Mouse (Mus musculus): Measurements from ENCODE around the gene Gm867.

Gm867 gene

DNA sequence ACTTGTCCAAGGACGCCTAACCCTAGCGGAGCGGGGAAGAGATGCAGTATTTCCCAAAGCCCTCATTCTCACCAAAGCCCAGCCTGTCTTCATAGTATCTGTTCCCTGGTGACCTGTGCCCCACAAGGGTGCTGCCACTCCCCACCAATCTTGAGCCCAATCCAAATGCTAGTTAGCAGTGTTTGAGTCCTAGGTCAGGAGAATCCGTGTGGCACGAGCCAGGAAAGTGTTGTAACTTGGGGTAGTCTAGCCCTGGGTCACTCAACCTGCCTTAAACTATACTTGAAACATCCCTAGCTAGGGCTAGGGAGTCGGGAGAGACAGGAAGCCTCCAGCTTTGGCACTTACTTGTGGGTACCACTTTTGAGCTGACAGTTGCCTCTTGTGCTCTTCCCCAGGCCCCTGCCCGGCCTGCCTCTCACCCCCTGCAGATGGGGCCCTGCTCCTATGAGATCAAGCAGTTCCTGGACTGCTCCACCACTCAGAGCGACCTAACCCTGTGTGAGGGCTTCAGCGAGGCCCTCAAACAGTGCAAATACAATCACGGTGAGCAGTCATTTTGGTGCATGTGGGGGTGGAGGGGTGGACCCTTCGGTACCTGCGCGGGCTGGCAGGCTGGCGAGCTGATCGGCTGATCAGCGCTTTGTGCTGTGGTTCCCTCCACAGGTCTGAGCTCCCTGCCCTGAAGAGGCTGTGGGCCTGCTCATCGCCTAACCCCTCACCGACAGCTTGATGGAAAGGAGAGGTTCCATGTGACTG, 3.4 kb downstream of the Gm867 start:
- DNase-seq (ENCODE audit: low read depth): no peak

DNA sequence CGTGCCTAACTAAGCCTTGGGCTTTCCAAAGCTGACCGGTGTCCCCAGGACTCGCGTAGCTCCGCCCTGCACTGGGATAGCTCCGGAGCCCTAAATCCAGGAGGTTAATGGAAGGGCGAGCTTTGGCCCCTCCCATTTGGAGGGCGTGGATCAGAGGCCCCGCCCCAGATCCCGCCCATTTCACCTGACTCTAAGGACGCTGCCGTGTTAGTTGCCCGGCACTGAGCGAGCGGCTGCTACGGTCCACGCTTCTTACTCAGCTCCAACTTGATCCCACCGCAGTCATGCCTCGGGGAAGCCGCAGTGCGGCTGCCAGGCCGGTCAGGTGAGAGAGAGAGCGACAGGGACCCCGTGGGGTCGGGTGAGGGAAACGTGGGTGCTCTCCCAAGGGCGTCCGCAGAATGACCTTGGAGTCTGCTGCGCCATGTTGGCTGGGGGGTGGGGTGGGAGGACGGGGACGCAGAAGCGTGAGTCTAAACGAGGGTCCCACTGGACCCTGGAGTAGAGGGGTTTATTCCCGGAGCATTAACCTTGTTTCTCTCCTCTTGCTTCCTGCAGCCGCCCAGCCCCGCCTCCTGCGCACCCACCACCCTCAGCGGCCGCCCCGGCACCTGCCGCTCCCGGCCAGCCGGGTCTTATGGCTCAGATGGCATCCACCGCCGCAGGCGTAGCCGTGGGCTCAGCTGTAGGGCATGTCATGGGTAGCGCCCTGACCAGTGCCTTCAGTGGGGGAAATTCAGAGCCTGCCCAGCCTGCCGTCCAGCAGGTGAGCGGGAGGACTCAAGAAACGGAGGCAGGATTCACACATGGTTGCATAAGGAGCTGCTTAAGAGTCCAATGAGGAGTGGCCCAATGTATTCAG, 4.6 kb downstream of the Gm867 start, which contains the start of gene Mmp11:
Gene Mmp11, minus strand, starts transcription at position 817 of the 862 bp plus-strand sequence.
- DNase-seq (ENCODE audit: low read depth): peak; percentile 80

DNA sequence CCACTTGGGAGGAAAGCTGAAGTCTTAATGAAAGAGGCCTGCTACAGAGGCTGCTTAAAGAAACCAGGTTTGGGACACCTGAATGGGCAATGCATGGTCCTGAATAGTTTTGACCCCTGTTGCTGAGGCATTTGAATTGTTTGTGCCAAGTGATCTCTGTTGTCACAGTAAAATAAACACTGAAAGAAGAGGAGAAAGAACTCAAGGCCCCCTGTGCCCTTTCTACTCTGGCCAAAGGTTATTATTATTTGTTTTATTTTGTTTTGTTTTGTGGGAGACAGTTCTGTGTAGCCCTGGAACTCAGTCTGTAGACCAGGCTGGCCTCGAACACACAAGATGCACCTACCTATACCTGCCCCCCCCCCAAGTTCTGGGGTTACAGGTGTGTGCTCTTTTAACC, 5.5 kb downstream of the Gm867 start:
- no peak for DNase-seq (ENCODE audit: low read depth)

DNA sequence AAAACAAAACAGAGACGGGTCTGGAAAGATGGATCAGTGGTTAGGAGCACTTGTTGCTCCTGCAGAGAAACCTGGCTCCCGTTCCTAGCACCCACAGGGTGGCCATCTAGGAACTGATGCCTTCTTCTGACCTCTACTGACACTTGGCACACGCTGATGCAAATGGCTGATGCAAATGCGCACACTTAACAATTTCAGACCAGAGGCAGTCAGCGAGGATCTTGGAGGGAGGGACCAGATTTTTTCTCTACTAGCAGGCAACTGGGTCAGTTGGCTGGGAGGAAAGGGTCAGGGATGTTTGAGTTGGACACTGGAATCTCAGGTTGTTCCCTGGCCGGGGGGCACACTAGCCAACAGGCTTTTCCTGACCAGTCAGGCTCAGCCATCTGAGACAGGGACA, 7.6 kb downstream of the Gm867 start, which contains the start of gene Chchd10:
Gene Chchd10, plus strand, starts transcription at position 240 of the 400 bp plus-strand sequence.
- DNase-seq (ENCODE audit: low read depth): no peak

DNA sequence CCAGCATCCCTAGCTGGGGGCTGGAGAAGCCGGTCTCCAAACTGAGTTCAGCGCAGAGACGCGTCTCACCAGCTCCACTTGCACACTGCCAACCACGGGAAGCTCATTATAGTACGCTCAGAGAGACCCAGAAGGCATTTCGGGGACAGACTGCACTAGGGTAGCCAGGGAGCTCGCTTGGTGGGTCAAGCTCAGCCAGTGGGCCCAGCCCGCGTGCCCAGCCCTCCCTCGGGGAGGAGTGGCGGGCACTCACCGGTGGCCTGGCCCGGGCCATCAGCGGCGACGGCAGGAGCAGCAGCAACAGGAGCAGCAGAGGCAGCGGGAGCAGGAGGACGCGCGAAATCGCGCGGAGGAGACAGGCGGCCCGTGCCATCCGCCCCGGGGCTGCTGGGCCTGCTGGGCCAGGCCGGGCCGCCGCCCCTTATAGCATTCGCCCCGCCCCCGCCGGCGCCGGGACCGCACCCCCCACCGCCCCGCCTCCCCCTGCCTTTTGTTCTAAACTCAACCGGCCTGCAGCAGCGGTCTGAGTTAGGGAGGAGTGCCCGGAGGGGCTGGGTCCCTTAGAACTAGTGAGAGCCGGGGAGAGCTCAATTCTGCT, 8.3 kb downstream of the Gm867 start:
- DNase-seq (ENCODE audit: low read depth): no peak

DNA sequence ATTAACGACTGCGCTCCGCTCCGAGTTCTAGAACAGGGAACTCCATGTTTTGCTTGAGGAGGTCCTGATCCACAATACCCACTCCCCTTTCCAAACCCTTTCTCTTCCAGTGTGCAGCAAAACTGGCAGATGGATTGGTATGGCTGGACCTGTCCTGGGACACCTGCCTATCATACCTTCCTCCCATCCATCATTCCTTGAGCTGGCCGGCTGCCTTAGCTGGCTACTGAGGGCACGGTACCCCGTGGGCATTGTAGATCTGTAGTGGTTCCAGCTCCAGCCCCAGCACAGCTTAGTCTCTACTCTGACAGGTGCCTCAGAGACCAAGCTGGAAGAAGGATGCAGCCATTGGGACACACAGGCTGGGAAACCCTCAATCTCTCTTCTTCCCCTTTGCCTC, 9.2 kb downstream of the Gm867 start:
- DNase-seq (ENCODE audit: low read depth): no peak

DNA sequence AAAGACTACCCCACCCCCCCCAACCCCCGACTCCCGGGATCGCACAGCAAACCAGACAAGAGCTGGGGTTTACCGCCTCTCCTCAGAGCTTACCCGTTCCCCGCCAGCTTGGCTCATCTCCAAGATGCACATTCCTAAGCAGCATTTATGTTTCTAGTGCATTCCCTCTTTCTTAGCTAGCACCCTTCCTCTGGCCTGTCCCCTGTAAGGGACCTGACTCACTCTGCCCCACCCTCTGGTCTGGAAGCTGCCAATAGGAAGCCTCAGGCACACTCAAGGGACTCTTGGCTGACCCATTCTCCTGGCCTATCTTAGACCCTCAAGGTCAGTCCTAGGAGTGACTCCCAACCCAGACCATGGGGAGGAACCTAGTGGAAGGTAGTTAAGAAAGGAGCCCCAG, 10.2 kb downstream of the Gm867 start:
- DNase-seq (ENCODE audit: low read depth): no peak

DNA sequence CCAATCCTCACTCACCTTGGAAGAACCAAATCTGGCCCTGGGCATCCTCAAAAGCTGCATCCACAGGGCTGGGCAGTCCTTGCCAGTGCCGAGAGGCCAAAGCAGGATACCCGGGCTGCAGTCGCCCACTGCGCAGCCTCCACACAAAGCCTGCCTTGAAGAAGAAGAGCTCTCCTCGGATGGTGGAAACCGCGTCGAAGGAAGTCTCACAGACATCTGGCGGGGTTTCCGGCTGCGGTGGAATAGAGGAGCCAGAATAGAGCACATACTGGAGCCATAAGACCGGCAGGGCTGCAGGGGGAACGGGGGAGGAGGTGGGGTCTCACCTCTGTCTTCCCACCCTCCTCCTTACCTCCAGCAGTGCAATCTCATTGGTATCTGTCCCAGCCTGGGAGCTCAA, 14.1 kb downstream of the Gm867 start:
- no peak for DNase-seq (ENCODE audit: low read depth)

DNA sequence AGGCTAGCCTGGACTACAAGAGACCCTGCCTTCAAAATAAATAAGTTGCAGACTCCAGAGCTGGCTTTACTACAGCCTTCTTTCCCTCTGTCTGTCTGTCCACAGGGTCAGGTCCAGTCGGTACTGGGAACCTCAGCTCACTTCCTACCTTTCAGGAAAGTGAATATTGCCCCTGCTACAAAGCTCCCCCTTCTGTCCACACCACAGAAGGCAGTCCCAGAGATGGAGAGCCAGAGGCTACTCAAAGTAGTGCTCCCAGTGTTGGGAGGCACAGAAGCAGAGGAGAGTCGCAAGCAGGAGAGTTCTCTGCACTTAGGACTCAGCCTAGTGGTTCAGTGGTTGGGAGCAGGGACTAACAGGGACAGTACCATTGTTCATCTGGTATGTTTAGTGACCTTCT, 16.1 kb downstream of the Gm867 start:
- DNase-seq (ENCODE audit: low read depth): no peak

DNA sequence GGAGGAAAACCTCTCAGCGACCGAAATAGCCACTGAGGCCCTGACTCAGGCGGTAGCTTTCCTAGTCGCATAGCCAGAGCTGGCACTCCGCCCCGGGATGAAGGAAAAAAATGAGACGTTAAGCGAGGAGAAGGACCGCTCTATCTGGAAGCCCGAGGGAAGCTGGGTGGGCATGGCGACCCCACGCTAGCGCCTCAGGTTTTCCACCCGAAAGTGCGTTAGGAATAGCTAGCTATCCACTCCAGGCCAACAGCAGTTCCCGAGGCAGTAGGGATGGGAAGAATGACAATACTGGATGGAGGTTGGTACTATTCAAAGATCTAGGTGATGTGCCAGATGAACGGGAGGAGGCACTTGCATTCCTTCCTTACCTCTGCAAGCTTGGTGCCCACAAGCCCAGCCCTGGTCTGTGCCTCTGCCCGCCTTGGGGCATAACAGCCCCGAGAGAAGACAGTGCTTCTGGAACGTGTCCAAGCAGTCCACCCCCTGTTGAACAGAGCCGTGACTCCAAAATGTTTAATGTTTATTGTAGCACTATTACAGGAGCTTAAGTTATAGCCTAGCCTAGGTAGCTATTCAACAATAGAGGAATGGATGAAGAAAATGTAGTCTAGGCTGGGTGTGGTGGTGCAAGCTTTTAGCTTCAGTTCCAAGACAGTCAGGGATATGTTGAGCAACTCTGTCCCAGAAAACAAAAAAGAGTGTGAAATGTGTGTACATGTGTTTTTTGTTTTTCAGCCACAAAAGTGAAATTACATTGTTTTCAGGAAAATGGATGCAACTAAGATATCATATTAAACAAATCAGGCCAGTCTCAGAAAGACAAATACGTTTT, 18.5 kb downstream of the Gm867 start:
- DNase-seq (ENCODE audit: low read depth): no peak

DNA sequence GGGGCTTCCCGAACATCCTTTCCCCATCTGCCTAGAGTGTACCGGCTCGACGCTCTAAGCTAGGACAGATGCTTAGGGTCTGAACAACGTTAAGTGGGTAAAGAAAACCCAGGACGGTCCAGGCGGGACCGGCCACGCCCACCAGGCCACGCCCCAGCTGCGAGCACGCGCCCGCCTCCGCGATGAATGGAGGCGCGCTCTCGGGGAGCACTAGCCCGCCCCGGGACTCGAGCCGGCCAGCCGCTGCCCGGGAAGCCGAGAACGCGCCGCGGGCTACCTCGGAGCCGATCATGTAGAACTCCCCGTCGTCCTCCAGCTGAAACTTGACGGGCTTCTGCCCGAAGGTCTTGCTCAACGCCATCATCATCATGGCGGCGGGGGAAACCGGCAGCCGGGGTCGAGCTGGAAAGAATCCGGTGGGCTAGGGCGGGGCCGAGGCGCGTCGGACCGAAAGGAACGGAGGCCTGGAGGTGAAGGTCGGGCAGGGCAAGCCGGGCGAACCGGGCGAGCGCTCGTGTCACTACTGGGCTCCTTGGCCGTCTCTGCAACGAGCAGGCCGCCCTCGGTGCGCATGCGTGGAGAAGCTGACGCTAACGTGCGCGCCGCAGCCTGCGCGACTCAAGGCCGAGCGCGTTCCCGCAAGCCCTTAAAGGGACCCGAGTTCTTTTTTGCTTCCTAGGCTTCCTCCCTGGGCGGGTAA, 19.3 kb downstream of the Gm867 start, which contains the start of gene Smarcb1:
Gene Smarcb1, minus strand, starts transcription at position 592 of the 700 bp plus-strand sequence.
- DNase-seq (ENCODE audit: low read depth): peak; percentile 88

DNA sequence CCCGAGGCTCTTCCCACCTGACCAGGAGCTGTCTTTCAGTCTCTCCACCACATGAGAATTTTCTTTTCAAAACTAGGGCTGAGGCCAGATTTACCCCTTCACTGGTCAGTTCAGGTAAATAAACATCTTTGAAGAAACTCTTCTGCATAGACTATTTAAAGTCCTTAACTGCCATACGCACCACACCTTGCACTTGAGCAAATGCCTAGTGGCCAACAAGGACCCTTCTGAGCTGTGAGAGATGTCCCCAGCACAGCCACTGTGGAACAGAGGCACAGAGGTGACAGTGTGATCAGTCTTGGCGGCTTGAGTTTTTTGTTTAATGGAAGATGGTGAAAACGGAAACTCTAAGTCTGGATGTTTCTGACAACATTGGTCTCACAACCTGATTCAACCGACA, 21.4 kb downstream of the Gm867 start:
- DNase-seq (ENCODE audit: low read depth): no peak

DNA sequence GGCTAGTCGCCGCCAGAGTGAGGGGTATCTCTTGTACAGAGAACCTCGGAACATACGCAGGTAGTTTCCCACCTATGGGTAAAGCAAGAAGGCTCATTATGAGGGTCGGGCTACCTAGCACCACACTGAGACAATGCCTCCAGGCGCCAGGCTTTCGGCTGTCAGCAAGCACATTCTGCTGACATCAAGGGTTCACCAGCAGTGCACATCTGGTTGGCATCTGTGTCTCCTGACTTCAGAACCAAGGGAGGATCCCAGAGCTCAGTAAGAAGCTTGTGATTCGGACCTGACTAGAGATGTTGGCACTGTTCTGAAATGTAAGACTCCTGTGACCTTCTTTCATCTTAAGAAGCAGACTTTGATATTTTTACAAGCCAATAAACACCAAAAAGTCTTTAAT, 23.6 kb downstream of the Gm867 start:
- no peak for DNase-seq (ENCODE audit: low read depth)

DNA sequence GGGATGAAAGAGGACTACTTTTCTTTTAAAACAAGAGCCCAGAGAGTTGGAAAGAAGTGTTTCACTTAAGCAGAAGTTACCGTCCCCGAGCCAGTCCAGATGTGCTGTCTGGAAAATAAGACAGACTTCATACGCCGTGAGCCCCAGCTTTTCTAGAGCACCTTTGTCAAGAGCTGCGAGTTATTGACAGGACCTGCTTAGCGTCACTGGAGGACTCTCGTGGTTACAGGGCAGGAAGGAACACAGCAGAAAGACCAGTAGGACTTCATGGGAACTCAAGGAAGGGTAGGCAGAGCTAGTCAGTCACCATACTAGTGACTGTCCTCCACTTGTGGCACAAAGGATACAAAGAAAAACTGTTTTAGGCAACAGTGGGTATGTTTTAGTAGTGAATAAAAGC, 24.9 kb downstream of the Gm867 start:
- no peak for DNase-seq (ENCODE audit: low read depth)

DNA sequence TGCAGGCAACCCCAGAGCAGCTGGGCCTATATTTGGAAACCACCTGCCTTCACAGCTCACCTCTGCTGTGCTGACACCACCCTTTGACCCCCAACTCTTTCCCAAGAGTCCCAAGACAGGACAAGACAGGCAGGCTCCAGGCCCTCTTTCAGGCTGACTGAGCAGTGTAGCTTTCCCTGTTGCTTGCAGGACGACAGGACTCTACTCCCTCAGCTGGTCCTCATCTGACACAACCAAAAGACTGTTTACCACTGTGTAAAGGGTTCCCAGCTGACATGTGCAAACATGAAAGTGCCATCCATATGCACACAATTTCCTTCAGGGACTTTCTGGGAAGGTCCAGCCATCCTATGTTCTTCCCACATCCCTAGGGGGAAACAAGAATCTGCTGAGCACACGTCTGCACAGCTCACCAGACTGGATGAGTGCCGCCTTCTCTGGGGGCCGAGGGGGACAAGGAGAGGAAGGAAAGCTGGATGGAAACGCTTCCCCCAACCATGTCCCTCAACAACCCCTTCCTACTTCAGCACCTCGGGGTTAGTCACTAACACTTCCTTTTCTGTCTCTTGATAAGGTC, 27.4 kb downstream of the Gm867 start:
- no peak for DNase-seq (ENCODE audit: low read depth)

DNA sequence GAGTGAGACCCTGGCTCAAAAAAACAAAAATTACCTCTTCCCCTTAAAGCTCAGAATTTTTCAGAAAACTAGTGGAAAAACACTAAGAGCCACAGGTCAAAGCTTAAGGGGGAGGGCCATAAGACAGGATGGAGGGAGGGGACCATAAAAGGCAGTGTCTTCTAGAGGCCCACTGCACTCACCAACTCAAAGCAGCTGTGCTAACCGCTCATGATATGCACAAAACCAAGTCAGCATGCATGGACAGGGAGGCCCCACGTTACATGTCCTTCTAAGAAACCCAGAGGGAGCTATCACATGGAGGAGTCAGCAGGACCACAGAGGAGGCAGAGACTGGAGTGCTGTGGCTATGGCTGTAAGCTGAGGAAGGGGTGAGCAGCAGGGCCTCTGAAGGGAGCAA, 29.8 kb downstream of the Gm867 start:
- DNase-seq (ENCODE audit: low read depth): no peak

DNA sequence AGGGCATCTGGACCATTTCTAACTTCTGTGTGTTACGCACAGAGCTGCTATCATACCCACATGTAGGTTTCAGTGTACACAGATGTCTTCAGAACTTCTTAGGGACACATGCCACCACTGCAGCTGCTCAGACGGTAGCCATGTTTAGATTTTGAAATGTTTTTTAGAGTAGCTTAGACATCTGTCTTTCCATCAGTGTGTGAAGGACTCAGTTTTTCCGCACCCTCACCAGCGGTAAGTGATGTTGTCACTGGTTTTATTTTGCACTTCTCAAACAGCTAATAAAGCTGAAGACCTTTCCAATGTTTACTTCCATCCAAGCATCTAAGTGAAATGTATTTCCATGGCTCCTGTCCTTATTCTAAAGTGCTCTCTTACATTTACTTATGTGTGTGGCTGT, 33.6 kb downstream of the Gm867 start:
- no peak for DNase-seq (ENCODE audit: low read depth)

DNA sequence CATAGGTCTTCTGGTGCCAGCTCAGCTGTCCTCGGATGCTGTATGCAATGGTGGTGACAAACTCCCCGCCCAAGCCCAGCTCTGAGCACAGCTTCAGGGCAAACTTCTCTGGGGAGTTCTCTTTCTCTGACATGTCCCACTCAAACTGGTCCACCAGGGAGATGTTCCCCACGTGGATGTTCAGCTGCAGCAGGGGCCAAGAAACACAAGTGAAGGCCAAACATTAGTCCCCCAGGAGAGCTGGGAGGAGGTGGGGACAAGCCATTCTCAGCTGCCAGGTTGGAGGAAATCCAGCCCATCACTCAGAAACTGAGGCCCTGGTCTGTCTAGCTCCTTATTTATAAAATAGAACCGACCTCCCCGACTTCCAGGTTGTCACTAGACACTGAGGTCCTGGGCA, 36.1 kb downstream of the Gm867 start:
- no peak for DNase-seq (ENCODE audit: low read depth)

DNA sequence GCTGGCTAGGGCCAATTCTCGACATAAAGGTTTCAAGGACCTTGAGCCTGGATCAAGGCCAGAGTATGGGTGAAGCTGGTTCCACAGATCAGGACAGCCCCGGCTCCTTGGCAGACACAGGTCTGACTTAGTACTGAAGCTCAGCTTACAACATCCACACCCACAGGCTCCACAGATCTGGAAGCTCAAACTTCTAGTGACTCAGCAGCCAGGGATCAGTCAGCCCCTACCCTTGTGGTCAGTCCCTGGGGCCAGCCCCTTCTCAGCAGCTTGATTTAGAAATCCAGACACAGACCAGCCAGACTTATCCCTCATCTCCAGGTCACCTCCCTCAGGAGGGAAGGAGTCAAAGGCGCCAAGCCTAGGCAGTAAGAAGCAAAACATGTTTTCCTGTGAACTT, 41.6 kb downstream of the Gm867 start:
- no peak for DNase-seq (ENCODE audit: low read depth)

DNA sequence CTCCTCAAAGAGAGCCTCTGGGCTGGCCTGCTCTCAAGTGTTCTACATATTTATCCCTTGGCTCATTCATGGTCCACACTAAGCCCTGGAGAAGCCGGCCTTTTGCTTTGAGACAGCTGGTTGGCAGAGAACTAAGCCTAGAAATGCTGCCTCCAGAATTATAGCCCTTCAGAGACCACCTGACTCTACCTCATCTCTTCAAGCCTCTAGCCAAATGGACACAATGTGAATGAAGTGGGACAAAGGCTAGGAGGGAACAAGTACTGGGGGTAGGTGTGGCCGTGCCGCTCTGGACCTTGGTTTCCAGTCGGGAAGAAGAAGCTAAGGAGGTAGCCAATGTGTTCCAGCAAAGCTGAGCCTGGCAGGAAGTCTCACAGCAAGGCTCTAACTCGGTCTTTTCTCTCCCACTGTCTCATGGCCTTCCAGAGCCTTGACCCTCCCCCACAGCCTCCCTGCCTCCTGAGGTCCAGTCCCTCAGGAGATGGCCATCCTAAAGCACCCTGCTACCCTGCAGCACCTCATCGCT, 42.4 kb downstream of the Gm867 start:
- no peak for DNase-seq (ENCODE audit: low read depth)

DNA sequence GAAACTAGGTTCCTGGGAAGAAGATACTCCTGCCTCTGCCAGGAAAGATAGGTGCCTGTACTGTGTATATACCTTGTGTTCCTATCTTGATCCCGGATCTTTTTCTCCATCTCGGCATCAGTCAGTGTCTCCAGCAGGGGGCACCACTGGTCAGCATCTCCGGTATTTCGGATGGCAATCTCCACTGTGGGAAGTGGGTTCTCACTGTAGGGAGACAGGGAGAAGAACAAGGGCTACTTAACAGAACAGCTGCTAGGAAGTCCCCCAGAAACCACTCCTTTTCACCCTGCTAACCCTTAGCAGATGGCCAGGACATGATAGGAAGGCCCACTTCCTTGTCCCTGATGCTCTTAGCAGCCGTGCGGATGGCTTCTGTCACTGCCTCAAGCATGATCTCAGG, 43.1 kb downstream of the Gm867 start:
- peak; percentile 36 for DNase-seq (ENCODE audit: low read depth)
